Mouse (Mus musculus) lung, postnatal 25 days (tissue): ENCODE measurements around the gene F2r.
A peak's percentile ranks its signal among the peaks of the same experiment; 100 is the strongest.

Experiments used
- DNase-seq: peaks from one replicate; pipeline ENCODE4 v3.0.0; 2022; ENCODE audit warnings: low spot score

F2r gene

DNA sequence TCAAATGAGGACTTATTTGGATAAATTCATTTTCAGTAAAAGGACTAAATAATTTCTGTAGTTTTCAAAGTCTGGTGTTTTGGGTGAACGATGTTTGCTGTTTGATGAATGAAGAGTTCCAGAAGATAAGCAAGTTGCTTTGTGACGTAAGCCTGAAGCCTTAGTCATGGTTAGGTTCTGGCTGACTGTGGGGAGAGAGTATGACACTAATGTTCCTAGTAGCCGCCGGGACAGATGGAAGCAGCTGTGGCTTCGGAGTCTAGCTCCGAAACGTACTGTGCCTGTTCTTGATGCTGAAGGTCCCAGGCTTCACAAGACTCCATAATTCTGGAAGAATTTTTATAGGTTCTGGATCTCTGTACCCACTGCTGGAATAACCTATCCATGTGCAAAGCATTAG, 22.9 kb downstream of the F2r start:
- DNase-seq = no peak

DNA sequence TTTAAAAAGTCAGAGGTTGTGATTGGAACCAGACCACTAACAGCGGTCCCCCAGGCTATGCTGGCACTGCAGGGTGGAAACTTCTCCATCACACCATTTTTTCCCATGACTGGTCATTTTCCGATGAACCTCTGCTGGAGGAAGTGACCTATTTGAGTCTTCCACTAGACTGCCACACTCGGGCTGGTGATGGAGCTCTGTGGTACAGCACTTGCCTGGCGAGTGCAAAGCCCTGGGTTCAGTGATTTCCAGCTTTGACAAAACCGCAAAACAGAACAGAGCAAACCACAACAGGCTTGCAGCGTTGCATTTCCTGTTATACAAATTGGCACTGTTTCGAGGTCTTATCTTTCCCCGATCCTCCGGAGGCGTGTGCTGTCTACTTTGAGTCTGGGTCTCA, 25.4 kb downstream of the F2r start:
- DNase-seq = no peak

DNA sequence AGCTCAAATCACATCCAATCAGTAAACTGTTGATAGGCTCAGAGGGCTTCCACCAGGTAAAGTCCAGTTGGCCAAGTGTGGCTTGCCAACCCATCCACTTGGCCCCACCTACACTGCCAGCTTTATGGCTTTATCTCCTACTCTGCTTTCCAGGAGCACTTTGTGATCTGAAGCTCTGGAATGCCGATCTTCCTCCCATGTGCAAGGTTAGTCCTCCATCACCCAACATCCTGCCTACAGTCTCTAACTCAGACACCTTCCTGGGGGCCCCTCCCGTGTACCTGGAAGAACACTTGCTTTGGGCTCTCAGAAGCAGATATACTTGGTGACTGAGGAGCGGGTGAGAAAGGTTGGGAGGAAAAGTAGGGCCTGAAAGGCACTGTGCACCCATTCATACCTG, 26.7 kb downstream of the F2r start:
- DNase-seq = no peak

DNA sequence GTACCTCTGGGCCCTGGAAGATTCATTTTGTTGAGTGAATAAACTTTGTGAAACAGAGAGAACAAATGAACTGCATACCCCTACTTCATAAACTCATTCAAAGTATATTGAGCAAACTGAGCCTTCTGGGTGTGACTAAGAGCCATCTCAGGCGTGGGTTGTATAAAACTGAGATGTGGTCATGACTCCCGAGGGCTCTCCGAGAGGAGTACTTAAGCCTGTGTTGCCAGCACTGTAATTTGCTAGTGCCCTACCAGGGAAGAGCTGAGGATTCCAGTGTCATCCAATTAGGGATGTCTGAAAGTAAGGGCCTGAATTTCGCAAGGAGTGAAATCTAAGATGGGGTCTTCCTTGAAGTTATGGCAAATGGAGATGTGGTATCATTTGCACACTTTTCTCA, 30.7 kb downstream of the F2r start:
- DNase-seq = no peak

DNA sequence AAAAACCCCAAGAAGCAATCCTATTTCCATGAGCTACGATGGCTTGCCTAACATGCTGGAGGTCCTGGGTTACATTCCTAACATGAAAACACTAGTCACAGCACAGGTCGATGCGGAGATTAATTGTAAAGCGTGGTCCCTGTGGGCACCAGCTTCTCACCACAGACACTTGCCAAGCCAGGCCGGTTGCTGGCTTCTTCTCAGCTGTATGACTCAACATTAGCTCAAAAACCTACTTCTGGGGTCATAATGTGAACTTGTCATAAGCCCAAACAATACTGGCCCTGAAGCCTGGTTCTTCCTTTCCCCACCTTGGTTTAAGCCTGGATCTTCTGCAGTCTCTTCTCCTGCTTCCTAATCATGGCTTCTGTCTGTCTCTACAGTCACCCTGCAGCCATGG, 33.4 kb downstream of the F2r start:
- no peak for DNase-seq

DNA sequence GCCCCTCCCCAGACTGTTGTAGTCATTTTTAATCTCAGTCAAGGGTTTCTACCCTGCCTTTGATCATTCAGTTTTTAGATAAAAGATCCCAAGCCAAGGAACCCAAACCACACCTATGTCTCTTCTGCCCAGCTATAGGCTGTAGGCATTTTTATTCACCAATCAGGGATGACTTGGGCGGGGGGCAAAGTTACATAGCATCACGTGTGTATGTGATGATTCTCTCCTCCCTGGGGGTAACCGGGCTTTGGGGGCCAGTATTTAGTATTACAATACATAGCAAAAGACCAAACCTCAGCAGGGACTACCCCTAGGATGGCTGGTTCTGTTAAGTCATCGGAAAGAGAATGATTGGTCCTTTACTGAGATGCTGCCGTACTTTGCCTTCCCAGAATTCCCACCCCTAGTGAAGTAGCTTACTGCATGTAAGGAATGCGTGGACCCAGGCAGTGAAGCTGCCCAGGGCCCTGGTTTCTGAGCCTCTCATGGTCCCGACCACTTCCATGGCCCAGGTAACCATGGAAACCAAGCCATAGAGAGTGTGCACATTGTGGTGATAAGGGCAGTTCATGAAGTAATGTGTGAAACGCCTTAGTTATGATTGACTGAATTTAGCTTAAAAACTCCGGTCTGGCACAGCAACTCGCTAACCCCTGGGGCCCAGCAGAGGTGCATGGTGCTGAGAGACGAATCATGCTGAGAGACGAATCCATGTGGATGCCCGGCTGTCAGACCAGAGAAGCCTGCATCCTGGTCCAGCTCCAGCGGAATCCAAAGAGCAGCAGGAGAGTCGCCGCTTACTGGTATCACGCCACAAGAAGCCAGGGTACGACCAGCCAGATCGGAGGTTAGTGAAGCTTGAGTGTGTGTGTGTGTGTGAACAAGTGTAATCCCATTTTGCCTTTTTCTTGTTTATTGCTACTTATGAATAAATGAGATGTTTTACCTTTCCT, 34.8 kb downstream of the F2r start:
- no peak for DNase-seq

DNA sequence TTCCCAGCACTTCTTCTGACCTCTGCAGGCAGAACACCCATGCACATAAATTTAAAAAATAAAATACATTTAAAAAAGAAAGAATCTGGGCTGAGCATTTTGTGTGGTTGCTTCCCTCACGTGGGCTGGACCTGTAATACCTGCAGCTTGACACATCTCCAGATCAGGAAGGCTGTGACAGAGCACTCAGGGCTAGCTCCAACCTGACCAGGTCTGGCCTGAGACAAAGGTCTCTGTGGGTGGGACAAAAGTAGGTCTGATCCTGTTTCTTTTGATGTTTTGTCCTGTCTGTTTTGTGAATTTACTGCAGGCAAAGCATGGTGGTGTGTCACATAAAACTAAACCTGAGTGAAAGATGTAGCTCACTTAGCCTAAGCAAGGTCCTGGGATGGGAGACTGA, 36.4 kb downstream of the F2r start:
- no peak for DNase-seq

DNA sequence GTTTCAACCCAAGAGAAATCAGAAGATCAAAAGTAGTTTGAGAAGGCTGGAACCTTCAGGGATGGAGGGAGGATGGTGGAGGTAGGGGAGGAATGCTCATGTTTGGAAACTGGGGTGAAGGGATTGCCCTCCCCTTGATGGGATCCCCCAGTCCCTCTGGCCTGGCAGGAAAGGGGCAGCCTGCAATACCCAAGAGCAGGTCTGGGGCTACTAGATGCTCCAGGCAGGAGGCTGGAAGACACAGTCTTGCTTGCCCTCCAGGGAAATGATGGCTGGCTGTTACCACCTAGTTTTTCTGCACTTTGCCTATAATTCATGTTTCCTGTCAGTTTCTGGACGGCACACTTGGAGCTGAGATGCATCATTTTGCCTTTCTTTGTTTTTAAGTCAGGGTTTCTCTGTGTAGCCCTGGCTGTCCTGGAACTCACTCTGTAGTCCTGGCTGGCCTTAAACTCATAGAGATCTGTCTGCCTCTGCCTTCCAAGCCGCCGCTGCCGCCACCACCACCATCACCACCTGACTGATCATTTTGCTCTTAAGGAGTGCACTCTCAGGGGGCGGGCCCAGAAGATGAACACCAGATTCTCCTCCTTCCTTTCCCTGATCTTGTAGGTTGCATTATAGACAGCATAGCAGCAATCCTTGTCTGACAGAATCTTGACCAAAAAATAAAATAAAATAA, 40.1 kb downstream of the F2r start:
- no peak for DNase-seq

DNA sequence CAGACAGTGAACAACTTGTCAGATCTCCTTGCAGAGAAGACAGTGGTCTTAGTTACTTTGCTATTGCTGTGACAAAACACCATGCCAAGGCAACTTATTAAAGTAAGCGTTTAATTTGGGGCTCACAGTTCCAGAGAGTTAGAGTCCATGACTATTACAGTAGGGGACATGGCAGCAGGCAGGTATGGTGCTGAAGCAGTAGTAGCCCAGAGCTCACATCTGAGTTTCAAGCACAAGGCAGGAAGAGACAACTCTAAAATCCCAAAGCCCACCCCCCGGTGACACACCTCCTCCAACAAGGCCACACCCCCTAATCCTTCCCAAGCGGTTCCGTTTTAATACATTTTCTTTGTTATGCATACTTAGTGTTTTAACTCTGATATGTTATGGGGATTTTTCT, 47.4 kb downstream of the F2r start:
- DNase-seq = no peak

DNA sequence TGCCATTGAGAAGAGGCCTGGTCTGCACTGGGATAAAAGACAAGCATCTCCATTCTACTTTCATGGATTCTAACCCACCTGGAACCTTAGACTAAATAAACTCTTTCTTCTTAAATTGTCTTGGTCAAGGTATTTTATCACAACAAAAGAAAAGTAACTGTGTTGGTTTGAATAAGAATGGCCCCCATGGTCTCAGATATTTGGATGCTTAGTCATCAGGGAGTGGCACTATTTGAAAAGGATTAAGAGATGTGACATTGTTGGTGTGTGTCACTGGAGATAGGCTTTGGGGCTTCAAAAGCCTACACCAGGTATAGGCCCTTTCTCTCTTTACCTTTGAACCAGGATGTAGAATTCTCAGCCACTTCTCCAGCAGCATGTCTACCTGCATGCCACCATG, 49.0 kb downstream of the F2r start:
- no peak for DNase-seq

DNA sequence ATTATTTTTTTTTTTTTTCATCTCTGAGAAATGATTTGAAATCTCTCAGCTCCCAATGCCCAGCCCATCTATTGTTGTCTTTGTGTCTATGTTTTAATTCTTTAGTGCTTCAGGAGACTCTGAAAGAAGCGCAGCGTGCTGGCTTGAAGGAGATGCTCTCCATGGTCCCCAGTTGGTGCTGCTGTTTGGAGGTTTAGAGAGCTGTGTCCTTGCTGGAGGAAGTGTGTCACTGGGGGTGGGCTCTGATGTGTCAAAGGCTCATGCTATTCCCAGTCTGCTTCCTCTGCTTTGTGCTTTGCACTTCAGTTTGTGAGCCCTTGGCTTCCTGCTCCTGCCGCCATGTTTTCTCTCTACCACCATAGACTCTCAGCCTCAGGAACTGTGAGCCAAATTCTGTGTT, 50.0 kb downstream of the F2r start:
- no peak for DNase-seq

DNA sequence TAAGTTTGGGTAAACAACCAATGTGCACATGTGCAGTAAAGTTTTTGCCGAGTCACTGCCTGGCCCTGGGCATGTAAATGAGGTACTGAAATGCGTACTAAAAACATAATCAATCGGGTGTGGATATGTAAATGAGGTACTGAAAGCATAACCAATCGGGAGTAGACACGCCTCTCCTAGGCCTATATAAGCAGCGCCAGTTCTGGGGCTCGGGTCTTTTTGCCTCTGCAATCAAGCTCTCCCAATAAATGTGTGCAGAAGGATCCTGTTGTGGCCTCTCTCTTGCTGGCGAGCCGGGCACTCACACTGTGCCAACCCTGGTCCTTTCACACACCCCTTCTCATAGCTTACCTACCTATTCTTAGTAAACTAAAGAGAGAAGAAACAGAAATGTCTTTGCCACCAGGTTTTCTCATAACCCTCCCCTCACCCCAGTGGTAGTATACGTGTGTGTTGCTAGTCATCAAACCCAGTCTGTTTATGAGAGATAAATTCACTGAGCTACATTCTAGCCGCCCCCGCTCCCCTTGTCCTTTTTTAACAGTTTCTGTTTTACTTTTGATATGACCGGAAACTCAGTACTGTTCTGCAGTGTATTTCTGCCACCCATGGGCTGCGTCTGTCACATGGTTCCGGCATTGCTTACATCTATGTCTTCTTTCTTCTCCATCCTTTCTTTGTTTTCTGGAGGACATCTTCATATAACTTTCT, 51.3 kb downstream of the F2r start:
- DNase-seq = no peak

DNA sequence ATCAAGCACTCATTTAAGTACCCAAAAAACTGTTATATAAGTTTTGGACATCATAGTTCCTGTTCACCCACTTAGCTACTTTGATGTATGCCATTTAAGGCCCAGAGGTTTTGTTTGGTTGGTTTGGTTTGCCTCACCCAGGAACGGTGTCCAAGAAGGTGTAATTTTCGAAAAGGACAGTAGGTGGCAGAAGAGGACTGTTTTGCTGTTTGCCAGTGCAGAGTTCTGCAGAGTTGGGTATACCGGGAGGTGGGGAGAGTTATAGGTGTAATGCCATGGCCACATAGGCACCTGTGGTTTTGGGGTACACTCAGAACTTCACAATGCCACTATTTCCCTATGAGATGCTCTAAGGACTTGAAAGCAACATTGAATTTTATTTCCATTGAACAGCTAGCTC, 54.6 kb downstream of the F2r start:
- DNase-seq = peak; percentile 87

DNA sequence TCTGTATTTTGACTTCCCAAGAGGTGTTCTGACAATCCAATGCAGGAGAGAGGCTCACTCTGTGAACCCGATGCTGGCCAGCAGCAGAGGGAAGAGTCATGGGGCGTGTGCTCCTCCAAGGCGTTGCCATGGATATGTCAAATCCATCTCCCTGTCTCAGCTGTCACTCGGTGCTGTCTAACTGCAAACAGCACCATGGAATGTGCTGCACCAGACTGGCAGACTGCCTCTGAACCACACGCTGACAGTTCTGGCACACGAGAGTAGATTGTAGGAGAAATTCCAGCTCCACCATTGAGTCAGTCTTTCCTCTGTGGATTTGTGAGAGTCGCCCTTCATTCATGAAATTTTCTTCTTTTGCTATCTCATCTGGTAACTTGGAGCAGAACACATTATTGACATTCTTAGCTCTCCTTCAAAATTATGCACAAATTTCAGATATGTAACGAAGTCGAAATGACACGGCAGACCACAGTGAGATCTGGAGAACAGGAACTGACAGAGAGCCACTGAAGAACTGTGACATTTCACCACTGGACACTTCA, 55.1 kb downstream of the F2r start:
- no peak for DNase-seq

DNA sequence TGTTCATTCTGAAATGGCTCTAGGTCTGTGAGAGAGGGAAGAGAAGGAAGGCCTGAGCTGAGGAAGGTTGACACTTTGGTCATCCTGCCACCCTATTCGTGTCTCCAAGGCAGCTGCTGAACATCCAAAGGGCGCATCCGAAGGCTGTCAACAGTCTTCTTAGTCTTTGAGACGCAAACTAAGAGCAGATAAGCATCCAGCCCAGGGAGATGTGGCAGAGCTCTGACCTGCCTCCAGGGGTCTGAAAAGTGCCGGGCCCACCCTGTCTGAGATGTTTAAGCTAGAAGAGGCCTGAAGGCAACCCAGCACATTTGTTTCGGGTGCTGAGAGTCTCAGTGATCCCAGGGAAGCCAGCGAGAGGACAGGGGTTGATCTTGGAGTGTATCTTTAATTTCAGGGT, 61.0 kb downstream of the F2r start:
- DNase-seq = no peak

DNA sequence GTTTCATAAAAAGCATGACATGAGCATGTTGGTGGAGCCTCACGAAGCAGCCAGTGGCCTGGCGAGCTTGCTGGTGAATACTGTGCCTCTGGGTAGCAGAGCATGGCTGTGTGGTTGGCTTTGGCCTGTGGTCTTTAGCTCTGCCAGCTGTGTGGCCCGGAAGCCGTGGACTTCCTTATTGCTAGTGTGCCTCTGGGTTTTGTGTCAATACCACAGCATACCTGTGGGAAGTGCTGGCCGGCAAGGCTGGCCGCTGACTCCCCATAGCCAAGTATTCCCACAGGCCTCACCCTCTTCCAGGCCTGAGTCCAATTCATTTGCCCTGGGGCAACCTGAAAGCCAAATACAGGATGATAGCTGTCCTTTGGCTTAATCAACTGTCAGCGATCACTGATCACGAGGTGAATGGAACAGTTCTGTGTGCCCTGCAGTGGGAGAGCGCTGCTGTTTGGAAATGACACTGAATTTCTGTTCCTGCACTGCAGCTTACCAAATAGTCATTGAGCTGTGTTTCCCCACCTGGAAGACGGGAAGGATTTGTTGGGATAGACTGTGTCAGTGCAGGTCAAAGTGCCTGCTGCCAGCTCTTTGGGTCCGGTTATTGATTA, 64.3 kb downstream of the F2r start:
- DNase-seq = peak; percentile 46
